Mouse (Mus musculus) thymus, postnatal 14 days (tissue): ENCODE results near the gene Il23a.
"Not testable (repeated sequence)": the region's sequence is repeated elsewhere in the genome, so short reads cannot be mapped to it uniquely, and the experiment has no call there.

ENCODE experiments used
- DNase-seq: peaks from one replicate; pipeline ENCODE4 v3.0.0; 2021

The Il23a gene

GRCm38 (mm10) chr10:128303126-128304021 is 4.8 kb upstream of the Il23a start, which contains the start of gene Pan2:
Gene Pan2 (plus strand): TSS chr10:128303335.
- DNase-seq: peak; percentile 99

- DNase-seq: no peak
These were observed 4.2 kb upstream of the Il23a start for GRCm38 (mm10) chr10:128302785-128303125.

- DNase-seq: no peak
These were observed 3.8 kb upstream of the Il23a start for GRCm38 (mm10) chr10:128302357-128302756.

GRCm38 (mm10) chr10:128298243-128298642 is 309 bp downstream of the Il23a start:
- DNase-seq: no peak

GRCm38 (mm10) chr10:128297622-128298021 is 930 bp downstream of the Il23a start:
- no peak for DNase-seq

GRCm38 (mm10) chr10:128297221-128297620 is 1.3 kb downstream of the Il23a start:
- DNase-seq: no peak

GRCm38 (mm10) chr10:128296370-128297090 is 2.0 kb downstream of the Il23a start:
- no peak for DNase-seq

- DNase-seq: not testable (repeated sequence)
These were observed 8.0 kb downstream of the Il23a start for GRCm38 (mm10) chr10:128290594-128290993.

GRCm38 (mm10) chr10:128283604-128284579 is 14.7 kb downstream of the Il23a start:
- DNase-seq: peak; percentile 68

GRCm38 (mm10) chr10:128282886-128283450 is 15.6 kb downstream of the Il23a start:
- DNase-seq: no peak

GRCm38 (mm10) chr10:128281682-128282081 is 16.9 kb downstream of the Il23a start:
- no peak for DNase-seq

- DNase-seq: no peak
These were observed 17.6 kb downstream of the Il23a start for GRCm38 (mm10) chr10:128280943-128281342.

- DNase-seq: no peak
These were observed 20.4 kb downstream of the Il23a start for GRCm38 (mm10) chr10:128278158-128278557.

GRCm38 (mm10) chr10:128275374-128275773 is 23.2 kb downstream of the Il23a start:
- DNase-seq: not testable (repeated sequence)

- DNase-seq: not testable (repeated sequence)
These were observed 25.6 kb downstream of the Il23a start for GRCm38 (mm10) chr10:128272819-128273439.

GRCm38 (mm10) chr10:128271883-128272282 is 26.7 kb downstream of the Il23a start:
- DNase-seq: no peak

GRCm38 (mm10) chr10:128270866-128271265 is 27.7 kb downstream of the Il23a start:
- DNase-seq: no peak

- peak; percentile 95 for DNase-seq
These were observed 28.2 kb downstream of the Il23a start, which contains the start of gene Stat2 for GRCm38 (mm10) chr10:128270287-128270841. Gene Stat2 (plus strand): TSS chr10:128270559.

GRCm38 (mm10) chr10:128269206-128269910 is 29.2 kb downstream of the Il23a start:
- no peak for DNase-seq

- no peak for DNase-seq
These were observed 30.2 kb downstream of the Il23a start, which contains the start of gene Apof for GRCm38 (mm10) chr10:128268371-128268770. Gene Apof (plus strand): TSS chr10:128268671.
